Mouse (Mus musculus) layer of hippocampus, adult 9-11 months (tissue): ENCODE results near the gene Ccdc137.

Experiments used
- DNase-seq: peaks from one replicate; pipeline ENCODE4 v3.0.0; 2022

Ccdc137 gene

GRCm38 (mm10) chr11:120463536-120463935, 5.6 kb downstream of the Ccdc137 start:
- DNase-seq: no peak

- DNase-seq: no peak
Measured at GRCm38 (mm10) chr11:120464365-120464764, 6.5 kb downstream of the Ccdc137 start.

GRCm38 (mm10) chr11:120465521-120465920, 7.6 kb downstream of the Ccdc137 start:
- DNase-seq: no peak

DNA sequence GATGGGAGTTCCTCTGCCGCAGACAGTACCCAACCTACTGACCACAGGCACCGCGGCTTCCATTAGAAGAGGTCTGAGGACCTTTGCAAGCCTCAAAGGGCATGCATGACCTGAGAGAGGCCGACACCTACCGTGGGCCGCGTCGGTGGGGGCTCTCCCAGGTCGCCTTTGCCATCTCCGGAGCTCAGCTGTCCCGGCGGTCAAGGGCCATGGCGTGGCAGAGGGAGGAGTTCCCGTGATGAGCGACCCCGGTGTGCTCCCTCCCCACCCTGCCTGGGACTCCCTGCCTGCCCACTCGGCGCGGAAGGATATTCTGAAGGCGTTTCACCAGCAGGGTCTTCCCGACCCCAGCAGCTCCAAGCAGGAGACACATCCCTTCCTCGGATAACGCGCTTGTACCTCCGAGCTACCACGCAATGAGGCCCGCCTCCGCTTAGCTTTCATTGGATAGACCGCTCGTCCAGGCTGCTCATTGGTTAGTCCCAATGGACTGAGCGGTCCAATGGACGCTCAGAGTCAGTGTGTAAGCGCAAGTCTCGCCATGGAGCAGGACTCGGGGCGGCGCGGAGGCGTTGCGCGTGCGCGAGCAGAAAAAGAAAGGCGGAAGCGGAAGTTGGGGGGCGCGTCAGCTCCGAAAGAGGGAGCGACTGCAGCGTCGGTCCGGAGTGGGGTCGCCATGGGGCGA, 9.3 kb downstream of the Ccdc137 start, which contains the start of gene Arl16:
Gene Arl16, minus strand, starts transcription at position 557 of the 685 bp plus-strand sequence.
- peak; percentile 97 for DNase-seq

GRCm38 (mm10) chr11:120467736-120468092, 9.8 kb downstream of the Ccdc137 start:
- DNase-seq: no peak

DNA sequence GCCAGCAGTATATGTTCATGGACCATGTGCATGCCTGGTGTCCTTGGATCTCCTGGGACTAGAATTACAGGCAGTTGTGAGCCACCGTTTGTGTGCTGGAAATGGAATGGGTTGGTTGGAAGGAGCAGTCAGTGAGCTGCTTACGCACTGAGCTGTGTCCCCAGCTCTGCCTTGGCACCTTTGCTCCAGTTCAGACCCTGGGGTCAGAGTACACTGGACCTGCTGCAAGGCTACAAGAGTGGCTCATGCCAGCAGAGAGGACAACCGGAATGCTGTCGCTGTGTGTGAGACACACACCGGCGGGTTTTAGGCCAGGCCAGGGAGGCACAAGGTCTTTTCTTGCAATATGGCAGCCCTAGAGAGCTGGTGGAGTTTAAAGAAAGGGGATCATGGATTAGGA, 14.1 kb downstream of the Ccdc137 start:
- no peak for DNase-seq

- DNase-seq: no peak
Measured at GRCm38 (mm10) chr11:120483448-120483934, 25.6 kb downstream of the Ccdc137 start.

DNA sequence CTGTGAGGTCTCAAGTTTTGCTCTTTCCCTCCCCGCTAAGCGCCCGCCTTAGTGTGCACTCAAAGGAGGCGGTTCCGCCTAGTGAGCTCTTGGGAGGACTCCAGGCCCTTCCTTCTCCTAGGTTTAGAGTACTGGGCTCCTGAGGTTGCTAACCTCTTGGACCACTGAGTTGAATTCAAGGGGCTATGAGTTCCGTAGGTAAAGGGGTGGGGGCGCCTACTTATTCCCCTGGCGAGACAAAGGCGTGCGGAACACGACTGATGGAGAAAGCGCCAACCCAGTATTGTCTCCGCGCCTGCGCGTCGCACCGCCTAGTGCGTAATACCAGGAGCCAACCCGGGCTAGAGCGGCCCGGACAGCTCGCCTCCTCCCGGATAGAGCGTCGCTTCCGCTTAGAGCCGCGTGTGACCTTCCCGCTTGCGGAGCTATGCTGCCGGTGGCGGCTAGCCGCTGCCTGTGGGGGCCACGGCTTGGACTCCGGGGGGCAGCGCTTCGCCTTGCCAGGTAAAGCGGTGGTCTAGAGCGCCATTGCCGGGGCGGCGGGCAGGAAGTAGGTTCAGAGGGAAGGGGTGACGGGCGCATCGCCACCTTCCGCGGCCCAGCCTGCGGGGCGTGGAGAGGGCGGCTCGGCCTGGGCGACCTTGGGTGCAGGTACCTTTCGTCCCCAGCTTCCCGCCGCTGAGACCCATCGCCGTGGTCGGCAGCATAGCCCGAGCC, 26.5 kb downstream of the Ccdc137 start, which contains the start of gene Mrpl12:
Gene Mrpl12, plus strand, starts transcription at position 349 of the 717 bp plus-strand sequence.
- DNase-seq: peak; percentile 90

GRCm38 (mm10) chr11:120485251-120485650, 27.3 kb downstream of the Ccdc137 start:
- no peak for DNase-seq

GRCm38 (mm10) chr11:120488516-120488915, 30.6 kb downstream of the Ccdc137 start:
- DNase-seq: no peak

- peak; percentile 73 for DNase-seq
Measured at GRCm38 (mm10) chr11:120489054-120489761, 31.3 kb downstream of the Ccdc137 start.

GRCm38 (mm10) chr11:120490291-120491046, 32.6 kb downstream of the Ccdc137 start:
- DNase-seq: no peak

DNA sequence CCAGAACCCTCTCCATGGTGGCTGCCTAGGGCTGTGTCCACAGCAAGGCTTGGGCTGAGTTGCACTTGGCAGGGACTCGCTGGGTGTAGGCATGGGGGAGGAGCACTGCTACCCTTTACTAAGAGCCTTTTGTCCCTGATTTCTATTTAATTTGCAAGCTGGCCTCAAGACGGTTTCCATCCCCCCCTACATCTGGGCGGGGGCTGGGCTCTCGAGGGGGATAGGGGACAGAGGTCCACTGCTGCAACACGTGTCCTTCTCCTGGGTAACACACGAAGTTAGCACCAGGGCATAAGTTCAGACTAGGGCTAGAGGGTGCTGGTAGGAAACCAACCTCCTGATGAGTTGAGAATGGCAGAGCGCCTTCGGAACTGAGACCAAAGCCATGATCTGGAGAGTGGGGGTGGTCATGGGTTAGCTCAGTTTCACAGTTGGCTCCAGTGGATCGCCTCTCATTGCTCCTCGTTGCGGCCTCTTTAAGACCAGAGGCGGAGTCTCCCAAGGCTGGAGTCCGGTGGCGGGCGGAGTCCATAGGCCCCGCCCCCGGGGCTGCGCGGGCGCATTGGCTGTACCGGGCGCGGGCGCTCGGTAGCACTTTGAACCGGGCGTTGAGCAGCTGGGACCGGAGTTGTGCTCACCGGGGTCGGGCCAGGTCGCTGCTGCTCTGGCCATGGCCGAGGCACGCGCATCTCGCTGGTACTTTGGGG, 33.6 kb downstream of the Ccdc137 start, which contains the start of gene Slc25a10:
Gene Slc25a10, plus strand, starts transcription at position 524 of the 707 bp plus-strand sequence.
- peak; percentile 91 for DNase-seq

DNA sequence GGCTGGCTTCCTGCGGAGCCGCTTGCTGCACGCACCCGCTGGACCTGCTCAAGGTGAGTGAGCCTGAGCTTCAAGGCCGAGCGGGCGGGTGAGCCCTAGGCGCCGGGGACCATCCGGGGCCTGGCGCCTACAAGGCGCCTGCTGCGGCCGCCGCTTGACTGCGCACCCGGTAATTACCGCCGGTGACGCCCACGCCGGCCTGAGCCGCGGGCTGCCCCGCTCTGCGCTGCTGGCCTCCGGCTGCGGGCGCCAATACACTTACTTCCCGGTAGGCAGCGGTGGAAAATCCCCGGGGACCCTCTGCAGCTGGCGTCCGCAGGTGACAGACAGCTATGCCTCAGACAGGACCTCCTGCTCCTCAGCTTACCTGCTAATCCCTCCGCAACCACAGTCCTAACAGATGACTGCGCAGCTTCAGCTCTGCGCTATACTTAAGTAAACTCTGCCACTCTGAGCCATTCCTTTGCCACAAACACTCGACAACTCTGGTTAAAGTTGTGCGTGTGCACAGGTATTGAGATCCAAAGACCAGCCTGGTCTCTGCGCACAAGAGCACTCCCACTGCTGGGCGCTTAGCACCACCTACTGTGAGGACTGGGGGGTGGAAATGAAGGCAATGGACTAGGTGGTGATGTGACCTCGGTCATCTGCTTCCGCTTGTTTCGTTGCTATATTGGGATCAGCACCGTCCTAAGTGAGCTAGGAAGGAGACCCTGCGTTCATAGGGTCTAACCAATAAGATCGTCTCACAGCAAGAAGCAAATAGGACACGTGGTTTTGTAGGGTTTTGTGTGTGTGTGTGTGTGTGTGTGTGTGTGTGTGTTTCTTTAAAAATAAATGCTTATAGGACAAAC, 34.3 kb downstream of the Ccdc137 start:
- no peak for DNase-seq

- no peak for DNase-seq
Measured at GRCm38 (mm10) chr11:120492878-120493203, 34.9 kb downstream of the Ccdc137 start.

GRCm38 (mm10) chr11:120493351-120493750, 35.4 kb downstream of the Ccdc137 start:
- no peak for DNase-seq

- no peak for DNase-seq
Measured at GRCm38 (mm10) chr11:120493911-120494310, 36.0 kb downstream of the Ccdc137 start.

- DNase-seq: no peak
Measured at GRCm38 (mm10) chr11:120497436-120497835, 39.5 kb downstream of the Ccdc137 start.

DNA sequence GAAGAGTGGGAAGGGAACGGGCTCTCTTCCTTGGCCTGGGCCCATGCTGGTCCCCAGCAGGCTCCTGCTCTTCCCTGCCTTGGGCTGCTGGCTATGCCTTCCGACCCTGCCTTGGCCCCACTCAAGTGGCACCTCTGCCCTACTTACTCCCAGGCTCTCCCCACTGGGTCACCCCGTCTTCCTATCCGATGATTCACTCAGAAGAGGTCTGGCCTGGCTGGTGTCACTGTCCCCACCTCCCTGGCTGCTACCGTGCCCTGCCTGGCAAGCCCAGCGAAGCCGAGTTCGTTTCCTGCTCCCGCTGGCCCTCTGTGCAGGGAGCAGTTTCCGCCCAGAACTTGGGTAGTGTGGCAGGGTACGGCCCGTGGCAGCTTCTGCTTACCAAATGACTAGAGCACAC, 40.3 kb downstream of the Ccdc137 start:
- DNase-seq: no peak

DNA sequence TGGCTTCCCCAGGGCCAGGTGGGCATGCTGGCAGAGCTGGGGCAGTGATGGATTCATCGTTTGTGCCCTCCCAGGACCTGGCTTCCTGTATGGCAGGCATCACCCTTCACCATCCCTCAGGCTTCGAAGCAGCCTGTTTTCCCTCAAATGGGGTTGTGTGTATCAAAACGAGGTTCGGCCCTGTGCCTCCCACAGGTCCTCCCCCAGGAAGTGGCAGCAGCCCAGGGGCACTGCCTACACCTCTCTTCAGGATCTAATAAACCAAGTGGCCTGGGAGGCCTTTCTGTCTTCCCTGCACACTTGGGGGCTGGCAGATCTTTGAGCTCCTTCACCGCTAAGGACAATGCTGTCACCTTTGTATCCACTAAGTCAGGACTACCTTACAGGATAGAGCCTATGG, 41.0 kb downstream of the Ccdc137 start:
- no peak for DNase-seq

DNA sequence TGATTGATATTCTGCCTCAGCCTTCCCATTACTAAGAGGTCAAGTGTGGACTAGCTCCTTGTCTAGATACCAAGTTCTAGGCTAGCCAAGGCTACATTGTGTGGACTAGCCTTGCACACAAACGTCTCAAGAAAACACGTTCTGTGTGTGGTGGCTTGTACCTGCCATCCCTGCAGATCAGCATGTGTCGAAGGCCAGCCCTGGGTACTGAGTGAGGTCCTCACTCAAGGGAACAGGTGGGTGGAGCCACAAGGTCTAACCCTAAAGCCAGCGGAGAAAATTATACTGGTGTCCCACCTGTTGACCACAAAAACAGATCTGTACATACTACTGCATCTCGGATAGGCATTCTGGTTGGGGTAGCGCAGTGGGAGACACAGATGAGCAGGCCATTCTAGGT, 42.0 kb downstream of the Ccdc137 start:
- no peak for DNase-seq
